Mouse (Mus musculus): ENCODE results near the gene Mgea5. TPM values are rescaled to one million over a fixed set of nuclear protein-coding genes. Genes with fewer than 3 reads are reported as not detected.

The Mgea5 gene
- polyA plus RNA-seq (2012; rRNA removed): 26.6 and 28.4 TPM in 2 replicates

DNA sequence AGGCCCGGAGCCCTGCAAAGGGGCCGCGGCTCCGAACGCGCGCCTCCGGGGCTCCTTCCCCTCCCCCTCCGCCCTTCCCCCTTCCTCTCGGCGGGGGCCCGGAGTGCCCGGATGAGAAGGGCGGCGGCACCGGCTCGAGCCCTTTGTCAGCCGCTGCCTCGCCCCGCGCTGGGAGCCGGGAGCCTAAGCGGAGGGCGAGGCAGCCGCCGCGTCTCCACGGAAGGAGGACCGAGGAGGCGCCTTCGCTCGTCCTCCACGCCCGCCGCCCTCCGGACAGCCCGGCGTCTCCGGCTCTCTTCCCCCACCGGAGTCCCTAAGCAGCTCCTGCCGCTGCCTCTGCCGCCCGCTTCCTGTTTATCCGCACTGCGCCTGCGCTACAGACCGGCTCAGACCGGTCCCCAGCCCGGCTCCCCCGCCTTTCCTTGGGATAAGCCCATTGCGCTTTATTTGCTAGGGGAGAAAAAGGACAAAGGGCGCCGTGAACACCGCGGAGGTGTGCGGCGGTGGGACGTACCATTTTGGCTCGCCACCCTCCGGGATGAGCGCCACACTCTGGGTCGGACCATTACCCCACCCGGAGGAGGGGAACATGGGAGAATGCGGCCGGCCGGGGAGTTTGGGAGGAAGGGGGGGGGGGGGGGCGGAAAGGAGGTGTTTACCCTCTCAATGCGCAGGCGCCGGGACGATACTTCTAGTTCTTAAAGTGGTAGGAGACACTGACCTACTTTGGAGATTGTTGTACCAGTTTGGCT lies at the start of gene Mgea5:
Mgea5 (minus strand) TSS at position 657 of the 752 bp plus-strand sequence.

DNA sequence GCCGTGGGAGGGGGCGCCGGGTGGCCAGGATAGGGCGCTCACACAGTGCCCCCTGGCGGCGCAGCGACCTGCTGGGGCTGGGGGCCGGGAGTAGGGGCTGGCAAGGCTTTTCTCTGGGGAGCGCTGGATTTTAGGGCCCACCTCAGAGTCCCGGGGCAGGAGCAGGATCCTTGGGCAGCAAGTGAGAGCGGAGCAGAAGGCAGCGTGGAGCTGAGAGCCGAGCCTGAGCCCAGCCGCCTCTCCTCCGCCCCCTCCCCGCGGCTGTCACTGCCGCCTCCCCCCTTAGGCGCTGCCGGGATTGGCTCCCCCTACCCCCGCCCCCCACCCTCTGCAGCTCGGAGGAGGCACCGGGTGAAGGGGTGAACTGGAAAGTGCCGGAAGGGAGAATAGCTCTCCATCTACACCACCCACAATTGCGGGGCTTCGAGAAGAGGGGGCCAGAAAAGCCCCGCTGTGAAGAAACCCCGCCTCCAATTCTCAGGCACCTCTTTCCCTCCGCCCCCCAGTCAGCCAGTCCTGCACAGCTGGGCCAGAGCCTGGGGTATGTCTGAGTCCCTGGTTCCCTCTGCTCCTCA lies 32.3 kb upstream of the Mgea5 start, which contains the start of gene Kcnip2:
Kcnip2 (minus strand) TSS at position 231 of the 575 bp plus-strand sequence.

DNA sequence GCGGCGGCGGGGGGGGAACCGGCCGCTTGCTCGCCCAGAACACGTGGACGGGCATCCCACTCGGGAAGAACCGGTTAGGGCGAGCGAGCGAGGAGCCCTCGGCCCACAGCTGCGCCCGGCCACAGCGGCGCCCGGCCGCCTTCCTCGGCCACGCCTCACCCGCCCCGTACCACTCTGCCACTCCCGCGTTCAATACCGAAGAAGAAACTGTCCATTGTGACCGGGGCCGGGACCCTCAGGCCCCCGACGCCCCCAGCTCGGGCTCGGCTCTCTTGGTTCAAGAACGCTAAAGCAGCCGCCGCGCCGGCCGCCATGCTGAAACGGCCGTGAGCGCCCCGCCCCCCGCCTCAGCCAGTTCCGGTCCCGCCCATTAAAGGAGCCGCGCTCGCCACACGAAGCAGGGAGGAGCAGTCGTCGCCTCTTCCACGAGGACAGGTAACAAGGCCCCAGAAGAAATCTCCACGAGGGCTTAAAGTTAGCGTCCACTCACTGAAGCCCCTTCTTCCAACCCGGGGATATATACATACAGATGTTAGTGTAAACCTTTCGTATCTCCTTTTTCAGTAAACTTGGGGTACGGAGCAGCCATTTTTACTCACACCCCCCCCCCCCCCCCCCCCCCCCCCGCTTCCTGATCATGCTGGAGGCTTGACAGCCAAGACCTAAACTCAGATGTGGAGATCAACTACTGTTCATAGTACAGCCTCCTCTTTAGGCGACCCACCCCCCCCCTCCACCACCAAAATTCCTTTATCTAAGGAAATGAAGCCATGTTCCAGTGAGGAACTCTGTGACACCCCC lies 34.2 kb downstream of the Mgea5 start, which contains the start of gene Npm3:
Npm3 (minus strand) TSS at position 349 of the 801 bp plus-strand sequence.

DNA sequence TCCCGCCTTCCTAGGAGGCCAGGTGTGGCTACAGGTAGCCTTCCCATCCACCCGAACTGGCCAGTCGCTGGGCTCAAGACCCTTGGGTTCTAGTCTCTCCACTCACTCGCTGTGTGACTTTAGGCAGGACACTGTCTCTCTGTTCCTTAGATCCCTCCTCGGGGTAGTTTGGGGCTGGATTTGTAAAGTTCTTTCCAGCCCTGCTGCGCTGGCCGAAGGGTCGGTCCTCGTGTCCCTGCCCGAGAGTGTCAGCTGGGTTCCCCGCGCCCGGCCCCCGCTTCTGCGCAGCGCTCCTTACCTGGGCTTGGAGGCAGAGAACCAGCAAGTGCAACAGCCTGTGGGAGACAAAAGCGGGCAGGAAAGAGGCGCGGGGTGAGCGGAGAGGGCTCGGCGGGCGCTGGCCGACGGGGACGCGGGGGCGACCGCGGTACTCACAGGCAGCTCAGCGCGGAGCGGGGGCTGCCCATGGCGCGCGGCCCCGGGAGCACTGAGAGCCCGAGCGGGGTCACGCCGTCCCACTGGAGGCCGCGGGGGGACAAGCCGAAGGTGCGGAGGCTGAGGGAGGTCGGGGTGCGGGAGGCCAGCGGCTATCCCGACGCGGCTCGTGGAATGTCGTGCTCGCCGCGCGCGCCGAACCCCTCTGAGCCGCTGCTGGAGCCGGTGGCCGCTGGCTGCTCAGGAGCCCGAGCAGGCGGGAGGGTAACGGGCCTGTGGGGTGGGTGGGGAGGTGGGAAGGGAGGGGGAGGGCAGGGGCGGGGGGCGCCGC lies 41.2 kb downstream of the Mgea5 start, which contains the start of gene Fgf8:
Fgf8 (minus strand) TSS at position 698 of the 766 bp plus-strand sequence.

Other genes starting within 250 kb of the Mgea5 start
- 3.7 and 4.0 TPM in 2 replicates for gene Poll, start 223.3 kb downstream of the Mgea5 start, polyA plus RNA-seq (2012; rRNA removed)
- gene Gm17018, start 223.2 kb downstream of the Mgea5 start, polyA plus RNA-seq (2012; rRNA removed): 5.7 and 5.8 TPM in 2 replicates
- gene Fbxw4, start 123.5 kb downstream of the Mgea5 start, polyA plus RNA-seq (2012; rRNA removed): 12.5 and 14.6 TPM in 2 replicates
- 0.05 TPM in 1 of 2 replicates, not detected in the other for gene Fgf8, start 40.9 kb downstream of the Mgea5 start, polyA plus RNA-seq (2012; rRNA removed)
- 37.0 and 37.3 TPM in 2 replicates for gene Npm3, start 34.2 kb downstream of the Mgea5 start, polyA plus RNA-seq (2012; rRNA removed)
- gene Kcnip2, start 32.2 kb upstream of the Mgea5 start, polyA plus RNA-seq (2012; rRNA removed): 0.48 and 0.52 TPM in 2 replicates
- 2.3 and 2.9 TPM in 2 replicates for gene Armh3, start 214.7 kb upstream of the Mgea5 start, polyA plus RNA-seq (2012; rRNA removed)
- 1.5 and 1.8 TPM in 2 replicates for gene Hps6, start 219.7 kb upstream of the Mgea5 start, polyA plus RNA-seq (2012; rRNA removed)